ENCODE assay signal across 16 mouse cellular contexts in the genomic region with DNA sequence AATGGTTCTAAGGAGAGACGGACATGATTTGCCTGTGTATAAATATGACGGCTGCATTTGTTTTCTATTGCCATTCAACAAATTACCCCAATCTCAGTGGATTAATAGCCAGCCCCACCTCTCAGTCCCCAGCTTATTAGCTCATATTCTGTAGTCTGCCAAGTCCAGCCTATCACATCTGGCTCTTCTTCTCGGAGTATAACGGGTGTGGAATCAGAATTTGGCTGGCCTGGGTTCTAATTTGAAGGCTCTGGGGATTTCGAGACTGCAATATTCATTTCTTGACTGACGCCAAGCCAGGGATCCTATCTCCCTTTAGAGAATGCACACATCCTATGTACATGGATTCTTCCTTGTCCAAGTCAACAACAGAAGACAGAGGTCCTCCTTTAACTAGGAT. TPM values are rescaled to one million over a fixed set of nuclear protein-coding genes. Genes with fewer than 3 reads are reported as not detected.
DNase-seq lines count a peak whose midpoint lies in the region; TF ChIP-seq lines count a peak whose summit lies in the region.
"Had no signal": no experiment of that assay in that cellular context is flagged by ENCODE, and none has a peak within 500 bp of the region (broad histone marks: within the 10 kb centered on the region; RNA-seq: fewer than 3 reads in every experiment).

No protein-coding gene starts in this region.

- TF ChIP-seq POLR2A in heart, adult 2 months (IDR thresholded peaks at IDR 0.05; ENCODE audit: insufficient read depth, low read depth, low read length) = no peak

- H3K79me2 ChIP-seq in heart, adult 2 months (replicated peaks; ENCODE audit: control insufficient read depth, insufficient read depth, low read length) = no peaks in the 10 kb centered on the region

- H3K36me3 ChIP-seq in heart, adult 2 months (ENCODE audit: control insufficient read depth, insufficient read depth, low read length) = no peaks in the 10 kb centered on the region; the same call in 1 of the 2 replicates
- H3K36me3 ChIP-seq: embryonic facial prominence, embryonic 15.5 days; forebrain, embryonic 10.5 days; hindbrain, embryonic 15.5 days had no signal

- no peak for TF ChIP-seq CTCF in heart, adult 2 months (IDR thresholded peaks at IDR 0.05)
- TF ChIP-seq CTCF in gastrocnemius, adult 2 months (IDR thresholded peaks at IDR 0.05) = no peak

- 68% methylated on average over 6 of the region's 6 CpGs for WGBS in heart, adult 2 months

- DNase-seq in heart, adult 2 months = peak; percentile 30 to 41
- DNase-seq in heart, postnatal 25 days (ENCODE audit: low spot score) = no peak
- DNase-seq in gastrocnemius, adult 2 months = peak; percentile 57
- peak; percentile 47 for DNase-seq in gastrocnemius, postnatal 25 days
- no peak for DNase-seq in thymus, postnatal 4 days
- no peak for DNase-seq in testis, postnatal 10 days (ENCODE audit: low spot score)
- DNase-seq: adrenal gland, adult 8-10 months; adrenal gland, postnatal 36 days; cerebellum, adult 2 months; cerebellum, postnatal 14 days; embryo, embryonic 11 days; kidney, adult 2 months had no signal

- no peak overlapping the region for H3K27ac ChIP-seq in heart, adult 2 months
- peak overlapping the region; percentile 69; the same call in 1 of the 2 replicates for H3K27ac ChIP-seq in gastrocnemius, adult 2 months
- H3K27ac ChIP-seq: embryonic facial prominence, embryonic 15.5 days; forebrain, embryonic 10.5 days; hindbrain, embryonic 15.5 days had no signal

- no peak overlapping the region for H3K9ac ChIP-seq in heart, adult 2 months (ENCODE audit: low read depth, low read length)
- H3K9ac ChIP-seq: embryonic facial prominence, embryonic 15.5 days; hindbrain, embryonic 15.5 days had no signal

- peaks cover 1% of the 10 kb centered on the region; the same call in 1 of the 2 replicates for H3K4me1 ChIP-seq in heart, adult 2 months (ENCODE audit: control insufficient read depth, insufficient read depth, low read length)
- H3K4me1 ChIP-seq: embryonic facial prominence, embryonic 15.5 days; forebrain, embryonic 10.5 days; hindbrain, embryonic 15.5 days had no signal

- intact Hi-C loops in heart, adult 2 months (cut with DNase I) = no loop called here
- intact Hi-C loops in heart, postnatal 25 days (cut with DNase I) = no loop called here
- intact Hi-C loops in gastrocnemius, adult 2 months (cut with DNase I) = no loop called here

- no peak for TF ChIP-seq EP300 in heart, adult 2 months (IDR thresholded peaks at IDR 0.05; ENCODE audit: insufficient read depth, low read depth, low read length)

- no peak overlapping the region for H3K4me3 ChIP-seq in heart, adult 2 months
- H3K4me3 ChIP-seq in gastrocnemius, adult 2 months = no peak overlapping the region
- H3K4me3 ChIP-seq: embryonic facial prominence, embryonic 15.5 days; erythroblast, embryonic 14.5 days; forebrain, embryonic 10.5 days; hindbrain, embryonic 15.5 days had no signal

- no peaks in the 10 kb centered on the region for H3K27me3 ChIP-seq in heart, adult 2 months (ENCODE audit: control insufficient read depth, insufficient read depth, low read length)
- H3K27me3 ChIP-seq: embryonic facial prominence, embryonic 15.5 days; hindbrain, embryonic 15.5 days had no signal

RNA-seq across cellular contexts. Expression of a gene that starts 11.0 kb away (rescaled TPM):
- 1 to 10 TPM; 4.1 to 4.2 TPM for total RNA-seq in heart, adult 2 months (2021)
- polyA plus RNA-seq in heart, adult 2 months (2012; rRNA removed) = 2.4 and 4.5 TPM in 2 replicates
- total RNA-seq in heart, postnatal 25 days (2021) = 1 to 10 TPM; 4.6 to 6.8 TPM
- 1 to 10 TPM; 4.6 to 5.2 TPM for total RNA-seq in gastrocnemius, adult 2 months (2021)
- total RNA-seq in gastrocnemius, postnatal 25 days (2021) = 1 to 10 TPM; 4.5 to 7.0 TPM
- polyA plus RNA-seq: erythroblast, embryonic 14.5 days had no signal

Comparison
In these comparisons a context has a peak if more than half of its experiments do, and no peak if none do; other contexts are left out.
1. DNase-seq: peak in heart, adult 2 months (2 of 2), gastrocnemius, adult 2 months (single experiment) and gastrocnemius, postnatal 25 days (single experiment); none in heart, postnatal 25 days (single experiment), thymus, postnatal 4 days (single experiment) and testis, postnatal 10 days (single experiment).